Mouse (Mus musculus) neutrophil, adult 59 days (primary cell): ENCODE data around the gene Kazn. TPM values are rescaled to one million over a fixed set of nuclear protein-coding genes. Genes with fewer than 3 reads are reported as not detected.

ENCODE experiments used
- total RNA-seq, 2 experiments: library from RNA; stranded (reverse); gene quantifications; 1 replicate in 1 of 2; 2 replicates in 1 of 2; pipeline ENCODE4 v1.2.4; 2023

Gene Kazn
- under 1 TPM in 1 of 2 experiments, not detected in 1; 0.20 TPM for total RNA-seq

GRCm38 (mm10) chr4:142239240-142240126, at the start of gene Kazn:
Gene Kazn, minus strand, starts transcription at chr4:142239401.

GRCm38 (mm10) chr4:142084131-142084899, 154.9 kb downstream of the Kazn start, which contains the start of gene Tmem51:
Gene Tmem51, minus strand, starts transcription at chr4:142084304.

Other genes starting within 250 kb of the Kazn start
- gene Fhad1, start 224.3 kb downstream of the Kazn start, total RNA-seq: under 1 TPM in 1 of 2 experiments, not detected in 1; 0.42 TPM
- 10 to 100 TPM in 1 of 2 experiments, 1 to 10 TPM in 1; 8.5 to 12.6 TPM for gene Tmem51, start 155.1 kb downstream of the Kazn start, total RNA-seq